Mouse (Mus musculus): ENCODE measurements around the gene Irgm2. TPM values are rescaled to one million over a fixed set of nuclear protein-coding genes. Genes with fewer than 3 reads are reported as not detected.
"Not testable (repeated sequence)": the region's sequence is repeated elsewhere in the genome, so short reads cannot be mapped to it uniquely, and the experiment has no call there.

Gene Irgm2
- 0.51 and 0.81 TPM in 2 replicates for polyA plus RNA-seq (2014; fragmentation: Nextera tagmentation; extraction: Ambion mirVana)

GRCm38 (mm10) chr11:58199229-58200037 is at the start of gene Irgm2, which contains the start of gene Igtp:
Gene Irgm2 (plus strand): TSS chr11:58199618.
Gene Igtp (plus strand): TSS chr11:58199556.
- DNase-seq (ENCODE audit: low spot score, missing footprints), result peak; percentile 90
- WGBS, result 12% methylated on average over 13 of the region's 15 CpGs
- Histone ChIP-seq H3K4me3 (ENCODE audit: low read depth, low read length) (peak within 1 kb of the TSS; percentile 37), H3K4me2 (peak within 1 kb of the TSS; percentile 53), H3K9ac (ENCODE audit: low read length) (peak within 1 kb of the TSS; percentile 54)
- H3K9me3 ChIP-seq (ENCODE audit: control insufficient read depth, low read length); H3K4me1 ChIP-seq (ENCODE audit: control insufficient read depth, insufficient read depth, low read length); ATAC-seq (ENCODE audit: low FRiP score); H3K27me3 ChIP-seq (ENCODE audit: control insufficient read depth, insufficient read depth, low read length); H3K36me3 ChIP-seq (ENCODE audit: control insufficient read depth, insufficient read depth, low read length); H3K27ac ChIP-seq (ENCODE audit: low read depth, low read length): not testable (repeated sequence)

GRCm38 (mm10) chr11:58155458-58155857 is 44.0 kb upstream of the Irgm2 start:
- no peak overlapping the region for H3K4me2 ChIP-seq
- H3K9ac ChIP-seq (ENCODE audit: low read length), result no peak overlapping the region
- H3K27me3 ChIP-seq (ENCODE audit: control insufficient read depth, insufficient read depth, low read length), result no peaks in the 10 kb centered on the region
- peaks cover 12% of the 10 kb centered on the region for H3K36me3 ChIP-seq (ENCODE audit: control insufficient read depth, insufficient read depth, low read length)
- DNase-seq (ENCODE audit: low spot score, missing footprints) (peak; percentile 49), ATAC-seq (ENCODE audit: low FRiP score) (no peak)
- H3K27ac ChIP-seq (ENCODE audit: low read depth, low read length), result no peak overlapping the region
- no peaks in the 10 kb centered on the region for H3K4me1 ChIP-seq (ENCODE audit: control insufficient read depth, insufficient read depth, low read length)
- H3K9me3 ChIP-seq (ENCODE audit: control insufficient read depth, low read length), result no peaks in the 10 kb centered on the region
- H3K4me3 ChIP-seq (ENCODE audit: low read depth, low read length), result no peak overlapping the region
- 91% methylated on average over 9 of the region's 9 CpGs for WGBS

- Histone ChIP-seq H3K4me3 (ENCODE audit: low read depth, low read length) (no peak overlapping the region), H3K27ac (ENCODE audit: low read depth, low read length) (no peak overlapping the region), H3K27me3 (ENCODE audit: control insufficient read depth, insufficient read depth, low read length) (no peaks in the 10 kb centered on the region), H3K9ac (ENCODE audit: low read length) (no peak overlapping the region), H3K36me3 (ENCODE audit: control insufficient read depth, insufficient read depth, low read length) (peaks cover 9% of the 10 kb centered on the region), H3K4me2 (no peak overlapping the region), H3K9me3 (ENCODE audit: control insufficient read depth, low read length) (no peaks in the 10 kb centered on the region), H3K4me1 (ENCODE audit: control insufficient read depth, insufficient read depth, low read length) (no peaks in the 10 kb centered on the region)
- DNase-seq (ENCODE audit: low spot score, missing footprints), result no peak
- ATAC-seq (ENCODE audit: low FRiP score), result no peak
- 86% methylated on average over 3 of the region's 3 CpGs for WGBS
Measured at GRCm38 (mm10) chr11:58156871-58157270, 42.5 kb upstream of the Irgm2 start.

DNA sequence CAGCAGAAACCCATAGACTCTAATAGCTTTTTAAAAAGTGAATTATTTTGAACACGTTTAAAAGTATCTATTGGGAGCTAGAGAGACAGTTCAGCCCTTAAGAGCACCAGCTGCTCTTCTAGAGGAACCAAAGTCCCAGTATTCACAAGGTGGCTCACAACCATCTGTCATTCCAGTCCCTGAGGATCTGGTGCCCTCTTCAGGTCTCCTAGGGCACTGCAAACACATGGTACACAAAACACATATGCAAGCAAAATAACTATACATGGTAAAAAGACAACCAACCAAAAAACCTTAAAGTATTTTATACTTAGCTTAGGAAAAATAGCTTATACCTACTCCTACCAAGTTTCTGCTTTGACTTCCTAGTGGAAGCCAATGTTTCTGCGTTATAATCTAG is 34.3 kb upstream of the Irgm2 start:
- Histone ChIP-seq H3K9me3 (ENCODE audit: control insufficient read depth, low read length) (no peaks in the 10 kb centered on the region; the same call in 1 of the 2 replicates), H3K4me2 (no peak overlapping the region), H3K9ac (ENCODE audit: low read length) (no peak overlapping the region), H3K4me3 (ENCODE audit: low read depth, low read length) (no peak overlapping the region), H3K36me3 (ENCODE audit: control insufficient read depth, insufficient read depth, low read length) (peaks cover 18% of the 10 kb centered on the region), H3K27ac (ENCODE audit: low read depth, low read length) (no peak overlapping the region), H3K27me3 (ENCODE audit: control insufficient read depth, insufficient read depth, low read length) (no peaks in the 10 kb centered on the region), H3K4me1 (ENCODE audit: control insufficient read depth, insufficient read depth, low read length) (peaks cover 5% of the 10 kb centered on the region)
- DNase-seq (ENCODE audit: low spot score, missing footprints) (peak; percentile 82), ATAC-seq (ENCODE audit: low FRiP score) (no peak)
- WGBS, result 86% methylated on average over 2 of the region's 2 CpGs

- H3K27ac ChIP-seq (ENCODE audit: low read depth, low read length), result peak overlapping the region; percentile 61
- peak overlapping the region; percentile 87 for H3K4me3 ChIP-seq (ENCODE audit: low read depth, low read length)
- no peaks in the 10 kb centered on the region for H3K27me3 ChIP-seq (ENCODE audit: control insufficient read depth, insufficient read depth, low read length)
- WGBS, result 0% methylated on average over 8 of the region's 8 CpGs
- peak overlapping the region; percentile 84 for H3K9ac ChIP-seq (ENCODE audit: low read length)
- H3K9me3 ChIP-seq (ENCODE audit: control insufficient read depth, low read length), result no peaks in the 10 kb centered on the region; the same call in 1 of the 2 replicates
- peaks cover 10% of the 10 kb centered on the region for H3K4me1 ChIP-seq (ENCODE audit: control insufficient read depth, insufficient read depth, low read length)
- ATAC-seq (ENCODE audit: low FRiP score), result no peak
- H3K4me2 ChIP-seq, result peak overlapping the region; percentile 74
- peaks cover 18% of the 10 kb centered on the region for H3K36me3 ChIP-seq (ENCODE audit: control insufficient read depth, insufficient read depth, low read length)
- no peak for DNase-seq (ENCODE audit: low spot score, missing footprints)
Measured at GRCm38 (mm10) chr11:58167822-58168166, 31.6 kb upstream of the Irgm2 start.

- H3K36me3 ChIP-seq (ENCODE audit: control insufficient read depth, insufficient read depth, low read length), result peaks cover 21% of the 10 kb centered on the region
- peak within 1 kb of the TSS; percentile 74 for H3K4me2 ChIP-seq
- H3K9me3 ChIP-seq (ENCODE audit: control insufficient read depth, low read length), result no peaks in the 10 kb centered on the region; the same call in 1 of the 2 replicates
- peak; percentile 82 for ATAC-seq (ENCODE audit: low FRiP score)
- H3K4me1 ChIP-seq (ENCODE audit: control insufficient read depth, insufficient read depth, low read length), result peaks cover 10% of the 10 kb centered on the region
- H3K27ac ChIP-seq (ENCODE audit: low read depth, low read length), result peak within 1 kb of the TSS; percentile 61
- WGBS, result 1% methylated on average over 71 of the region's 71 CpGs
- peak within 1 kb of the TSS; percentile 84 for H3K9ac ChIP-seq (ENCODE audit: low read length)
- DNase-seq (ENCODE audit: low spot score, missing footprints), result peak; percentile 98
- H3K27me3 ChIP-seq (ENCODE audit: control insufficient read depth, insufficient read depth, low read length), result no peaks in the 10 kb centered on the region
- H3K4me3 ChIP-seq (ENCODE audit: low read depth, low read length), result peak within 1 kb of the TSS; percentile 87
Measured at GRCm38 (mm10) chr11:58168167-58168915, 31.1 kb upstream of the Irgm2 start, which contains the start of gene Gemin5. Gene Gemin5 (minus strand): TSS chr11:58168539.

- 94% methylated on average over 4 of the region's 4 CpGs for WGBS
- no peak overlapping the region for H3K4me3 ChIP-seq (ENCODE audit: low read depth, low read length)
- no peak overlapping the region for H3K27ac ChIP-seq (ENCODE audit: low read depth, low read length)
- ATAC-seq (ENCODE audit: low FRiP score) (no peak), DNase-seq (ENCODE audit: low spot score, missing footprints) (peak; percentile 77)
- no peak overlapping the region for H3K9ac ChIP-seq (ENCODE audit: low read length)
- peaks cover 18% of the 10 kb centered on the region for H3K36me3 ChIP-seq (ENCODE audit: control insufficient read depth, insufficient read depth, low read length)
- no peak overlapping the region for H3K4me2 ChIP-seq
- H3K4me1 ChIP-seq (ENCODE audit: control insufficient read depth, insufficient read depth, low read length), result peaks cover 10% of the 10 kb centered on the region
- H3K9me3 ChIP-seq (ENCODE audit: control insufficient read depth, low read length), result no peaks in the 10 kb centered on the region; the same call in 1 of the 2 replicates
- no peaks in the 10 kb centered on the region for H3K27me3 ChIP-seq (ENCODE audit: control insufficient read depth, insufficient read depth, low read length)
Measured at GRCm38 (mm10) chr11:58169666-58170065, 29.8 kb upstream of the Irgm2 start.

GRCm38 (mm10) chr11:58171459-58172091 is 27.8 kb upstream of the Irgm2 start, which contains the start of gene Mrpl22:
Gene Mrpl22 (plus strand): TSS chr11:58171661.
- Histone ChIP-seq H3K27ac (ENCODE audit: low read depth, low read length) (no peak within 1 kb of the TSS), H3K4me2 (peak within 1 kb of the TSS; percentile 65), H3K27me3 (ENCODE audit: control insufficient read depth, insufficient read depth, low read length) (no peaks in the 10 kb centered on the region), H3K9ac (ENCODE audit: low read length) (peak within 1 kb of the TSS; percentile 74), H3K9me3 (ENCODE audit: control insufficient read depth, low read length) (no peaks in the 10 kb centered on the region), H3K36me3 (ENCODE audit: control insufficient read depth, insufficient read depth, low read length) (peaks cover 11% of the 10 kb centered on the region), H3K4me3 (ENCODE audit: low read depth, low read length) (peak within 1 kb of the TSS; percentile 76), H3K4me1 (ENCODE audit: control insufficient read depth, insufficient read depth, low read length) (peaks cover 10% of the 10 kb centered on the region)
- WGBS, result under 1% methylated on average over 34 of the region's 34 CpGs
- ATAC-seq (ENCODE audit: low FRiP score) (peak; percentile 69), DNase-seq (ENCODE audit: low spot score, missing footprints) (peak; percentile 100)

Data from midbrain, embryonic 11.5 days (tissue).